Mouse (Mus musculus) E14TG2a.4 (cell line): ENCODE results near the gene Zkscan16.

ENCODE experiments used
- CTCF ChIP-seq: conservative IDR thresholded peaks from 2 replicates; pipeline ENCODE4 v1.5.1; 2014; ENCODE audit warnings: low read length
- POU5F1 ChIP-seq: IDR thresholded peaks from 2 replicates; pipeline ENCODE4 v1.6.1; 2014; ENCODE audit warnings: low read length, borderline replicate concordance

DNA sequence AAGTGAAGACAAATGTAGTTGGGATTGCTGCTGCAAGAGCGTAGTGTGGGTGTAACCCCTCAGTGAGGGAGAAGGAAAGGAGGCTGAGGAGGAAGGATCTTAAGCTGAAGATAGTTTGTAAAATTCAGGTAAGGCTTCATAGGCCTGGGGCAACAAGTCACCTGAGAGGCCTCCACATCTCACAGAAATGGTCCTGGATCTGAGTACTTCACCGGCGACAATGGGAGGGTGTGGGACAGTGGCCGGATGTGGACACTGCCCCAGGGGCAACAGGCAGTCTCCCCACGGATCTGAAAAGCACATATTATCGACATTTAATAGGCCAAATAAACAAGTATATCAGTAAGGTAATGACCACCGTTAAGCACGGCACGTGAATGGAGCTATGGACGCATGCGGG lies 9.2 kb downstream of the Zkscan16 start:
- TF ChIP-seq CTCF (no peak), POU5F1 (no peak)
